Mouse (Mus musculus) embryonic facial prominence, embryonic 14.5 days (tissue): ENCODE measurements at regions not wholly inside any gene's neighbourhood (a gene's known extent, or its start where the extent isn't known, plus 50 kb on each side); places are given as distances from the start of the nearest gene placed in this dataset.

ENCODE experiments used
- ATAC-seq: fragments of 200-750 bp; cut with Nextera tagmentation; 2 replicates; pipeline ENCODE4 v1.8.0; 2017; ENCODE audit warnings: low read depth, moderate number of reproducible peaks, moderate TSS enrichment
- DNase-seq: peaks from one replicate; pipeline ENCODE4 v3.0.0-alpha.2; 2015; ENCODE audit warnings: low spot score
- H3K27ac ChIP-seq: fragments of 300-500 bp; sonication (generic); replicated peaks from 2 replicates; pipeline ENCODE4 v1.5.1; 2014; ENCODE audit warnings: low read depth, mild to moderate bottlenecking, low read length, moderate library complexity
- H3K27me3 ChIP-seq: fragments of 300-500 bp; sonication (generic); replicated peaks from 2 replicates; pipeline ENCODE4 v1.6.1; 2014; ENCODE audit warnings: low read length; ENCODE audit not compliant: control insufficient read depth, insufficient read depth
- H3K36me3 ChIP-seq: fragments of 300-500 bp; sonication (generic); 2 replicates; pipeline ENCODE4 v1.6.1; 2014; ENCODE audit warnings: low read length, mixed read lengths; ENCODE audit not compliant: control insufficient read depth, insufficient read depth
- H3K4me1 ChIP-seq: fragments of 300-500 bp; sonication (generic); 2 replicates; pipeline ENCODE4 v1.6.1; 2014; ENCODE audit warnings: antibody characterized with exemption, low read length; ENCODE audit not compliant: control insufficient read depth, insufficient read depth
- H3K4me2 ChIP-seq: fragments of 300-500 bp; sonication (generic); 2 replicates; pipeline ENCODE4 v1.6.1; 2014; ENCODE audit warnings: low read depth, mild to moderate bottlenecking, low read length, moderate library complexity, mixed read lengths
- H3K4me3 ChIP-seq: fragments of 300-500 bp; sonication (generic); 2 replicates; pipeline ENCODE4 v1.5.1; 2014; ENCODE audit warnings: low read depth, mild to moderate bottlenecking, low read length
- H3K9ac ChIP-seq: fragments of 300-500 bp; sonication (generic); 2 replicates; pipeline ENCODE4 v1.6.1; 2014; ENCODE audit warnings: low read depth, mild to moderate bottlenecking, low read length, moderate library complexity, mixed read lengths
- H3K9me3 ChIP-seq: fragments of 300-500 bp; sonication (generic); 2 replicates; pipeline ENCODE4 v1.6.1; 2016; ENCODE audit warnings: low read length; ENCODE audit not compliant: control insufficient read depth
- WGBS: fragments of 180-500 bp; shearing (Covaris S2); extraction: QIAGEN DNeasy Blood & Tissue Kit; methylation state at CpG from one replicate; pipeline ENCODE4 v1.1.7; 2014; 5-methylcytosine and 5-hydroxymethylcytosine counted together

DNA sequence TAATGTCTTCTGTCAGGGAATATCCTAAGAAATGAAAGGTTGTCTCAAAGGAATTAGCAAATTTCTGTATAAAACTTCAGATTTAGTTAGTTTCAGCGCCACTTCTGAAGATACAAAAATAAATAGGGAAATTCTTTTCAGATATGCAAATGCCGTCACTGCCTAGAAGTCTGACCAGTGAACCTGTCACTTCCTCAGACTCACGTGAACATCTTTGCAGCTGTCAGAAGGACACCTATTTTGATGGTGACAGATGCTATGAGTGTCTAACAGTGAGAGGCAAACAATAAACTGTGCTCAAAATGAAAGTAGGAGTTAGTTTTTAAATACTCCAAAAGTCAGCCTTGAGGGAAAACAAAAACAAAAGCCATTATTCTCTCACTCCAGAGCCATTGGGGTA lies 57.5 kb upstream of the Igf1r start:
- H3K27ac ChIP-seq: no peak overlapping the region
- no peak overlapping the region for H3K4me2 ChIP-seq
- no peak overlapping the region for H3K9ac ChIP-seq
- H3K4me3 ChIP-seq: no peak overlapping the region
- H3K36me3 ChIP-seq: no peaks in the 10 kb centered on the region
- DNase-seq (no peak), ATAC-seq (no peak)
- WGBS: 65% methylated on average over 3 of the region's 3 CpGs
- H3K4me1 ChIP-seq: no peaks in the 10 kb centered on the region
- H3K9me3 ChIP-seq: no peaks in the 10 kb centered on the region
- H3K27me3 ChIP-seq: no peaks in the 10 kb centered on the region

DNA sequence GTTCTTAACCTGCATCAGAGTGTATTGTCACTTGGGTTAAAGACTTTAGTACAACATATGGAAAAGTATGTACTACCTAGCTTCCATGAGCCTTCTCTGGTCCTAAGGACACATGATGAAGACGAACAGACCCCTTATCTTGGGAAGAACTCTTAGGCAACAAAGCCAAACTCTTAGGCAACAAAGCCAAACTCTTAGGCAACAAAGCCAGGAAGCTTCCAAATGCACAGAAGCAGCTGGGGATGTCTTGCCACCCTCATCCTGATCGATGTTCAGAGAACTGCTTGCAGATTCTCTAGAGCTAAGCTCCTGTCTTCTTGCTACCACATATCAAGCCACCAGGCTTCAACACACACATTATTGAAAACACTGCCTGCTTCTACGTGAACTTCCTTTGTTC lies 59.7 kb upstream of the Igf1r start:
- 65% methylated on average over 3 of the region's 3 CpGs for WGBS
- no peak for DNase-seq

DNA sequence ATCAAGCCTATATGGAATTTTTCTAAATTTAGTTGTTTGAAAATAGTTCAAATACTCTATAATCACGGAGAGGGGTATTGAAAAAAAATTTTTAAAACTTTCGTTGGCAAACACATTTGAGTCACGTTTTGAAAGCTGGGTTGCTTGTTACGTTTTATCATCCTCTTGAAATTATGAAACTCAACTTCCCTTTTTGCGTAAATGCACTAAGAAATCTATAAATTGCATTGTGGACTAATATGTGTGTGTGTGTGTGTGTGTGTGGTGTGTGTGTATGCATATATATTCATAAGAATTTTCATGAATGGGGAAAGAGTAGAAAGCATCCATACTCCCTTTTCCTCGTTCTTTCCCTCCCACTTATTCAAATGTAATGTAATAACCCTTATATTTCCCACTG lies 69.6 kb upstream of the Igf1r start:
- WGBS: 82% methylated on average over 6 of the region's 6 CpGs
- no peak for DNase-seq

More for the DNA sequence above, 59.7 kb upstream of the Igf1r start:
- H3K36me3 ChIP-seq: no peaks in the 10 kb centered on the region
- ATAC-seq: no peak
- H3K9me3 ChIP-seq: no peaks in the 10 kb centered on the region
- H3K4me2 ChIP-seq: no peak overlapping the region
- H3K27me3 ChIP-seq: no peaks in the 10 kb centered on the region
- no peak overlapping the region for H3K9ac ChIP-seq
- no peaks in the 10 kb centered on the region for H3K4me1 ChIP-seq
- H3K27ac ChIP-seq: no peak overlapping the region
- H3K4me3 ChIP-seq: no peak overlapping the region

DNA sequence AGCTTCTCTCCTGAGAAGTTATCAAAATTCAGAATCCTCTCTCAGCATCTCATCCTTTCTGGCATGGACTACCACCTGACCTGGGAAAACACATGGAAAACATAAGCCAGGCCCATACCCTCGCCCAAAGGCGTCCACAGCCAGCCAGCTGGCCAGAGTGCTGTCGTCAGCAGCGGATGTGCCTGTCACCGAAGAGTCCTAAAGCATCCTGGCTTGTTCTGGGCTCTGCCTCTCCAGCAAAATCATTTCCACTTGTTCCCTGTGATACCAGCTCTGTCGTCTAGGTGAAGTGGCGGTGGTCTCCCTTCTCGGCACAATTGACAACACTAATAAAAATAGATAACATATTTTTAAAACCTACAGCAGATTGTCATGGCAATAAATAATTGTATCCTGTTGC lies 70.0 kb upstream of the Igf1r start:
- no peak overlapping the region for H3K4me3 ChIP-seq
- no peaks in the 10 kb centered on the region for H3K27me3 ChIP-seq
- no peak overlapping the region for H3K9ac ChIP-seq
- no peak overlapping the region for H3K4me2 ChIP-seq
- no peaks in the 10 kb centered on the region for H3K9me3 ChIP-seq
- no peak for ATAC-seq
- 59% methylated on average over 8 of the region's 8 CpGs for WGBS
- DNase-seq: no peak
- no peaks in the 10 kb centered on the region for H3K36me3 ChIP-seq
- H3K4me1 ChIP-seq: no peaks in the 10 kb centered on the region
- H3K27ac ChIP-seq: no peak overlapping the region

More for the DNA sequence above, 69.6 kb upstream of the Igf1r start:
- Histone ChIP-seq H3K36me3 (no peaks in the 10 kb centered on the region), H3K27ac (no peak overlapping the region), H3K4me1 (no peaks in the 10 kb centered on the region), H3K9me3 (no peaks in the 10 kb centered on the region), H3K27me3 (no peaks in the 10 kb centered on the region), H3K9ac (no peak overlapping the region), H3K4me3 (no peak overlapping the region), H3K4me2 (no peak overlapping the region)
- ATAC-seq: no peak

DNA sequence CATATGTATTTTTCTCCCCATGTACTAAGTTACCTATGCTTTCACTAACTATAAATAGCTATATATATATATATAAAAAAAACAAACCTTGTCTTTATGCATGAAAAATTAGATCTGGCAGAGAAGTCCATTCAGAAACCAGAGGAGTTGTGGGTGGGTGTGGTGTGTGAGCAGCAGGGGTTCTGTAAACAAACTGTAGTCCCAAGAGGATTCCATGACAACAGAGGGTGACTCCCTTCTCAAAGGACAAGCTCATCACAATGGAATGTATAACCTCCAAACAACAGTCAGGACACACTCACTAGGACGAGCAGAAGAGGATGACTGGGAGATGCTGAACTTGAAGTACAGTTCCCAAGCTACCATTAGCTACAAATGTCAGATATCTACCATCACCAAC lies 74.4 kb upstream of the Igf1r start:
- Histone ChIP-seq H3K4me3 (no peak overlapping the region), H3K9ac (no peak overlapping the region), H3K4me1 (no peaks in the 10 kb centered on the region), H3K36me3 (no peaks in the 10 kb centered on the region), H3K27ac (no peak overlapping the region), H3K4me2 (no peak overlapping the region), H3K27me3 (no peaks in the 10 kb centered on the region), H3K9me3 (no peaks in the 10 kb centered on the region)
- no peak for DNase-seq
- ATAC-seq: no peak
- 50% methylated on average over 1 of the region's 1 CpGs for WGBS

DNA sequence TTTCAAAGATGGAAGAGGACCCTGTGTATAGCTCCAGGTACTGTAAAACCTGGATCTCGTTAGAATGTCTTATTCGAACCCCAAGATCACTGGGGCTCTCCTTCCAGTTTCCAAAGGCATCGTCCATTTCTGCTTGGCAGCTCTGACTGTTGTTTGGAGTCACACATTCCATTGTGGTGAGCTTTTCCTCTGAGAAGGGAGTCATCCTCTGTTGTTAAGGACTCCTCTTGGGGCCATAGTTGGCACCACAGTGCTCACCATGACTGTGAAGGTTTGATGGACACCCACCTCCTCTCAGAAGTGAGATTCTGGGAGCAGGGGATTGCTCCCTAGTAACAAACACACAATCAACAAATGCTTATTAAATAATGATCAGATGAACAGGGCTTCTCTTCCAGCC lies 75.0 kb upstream of the Igf1r start:
- DNase-seq: no peak

DNA sequence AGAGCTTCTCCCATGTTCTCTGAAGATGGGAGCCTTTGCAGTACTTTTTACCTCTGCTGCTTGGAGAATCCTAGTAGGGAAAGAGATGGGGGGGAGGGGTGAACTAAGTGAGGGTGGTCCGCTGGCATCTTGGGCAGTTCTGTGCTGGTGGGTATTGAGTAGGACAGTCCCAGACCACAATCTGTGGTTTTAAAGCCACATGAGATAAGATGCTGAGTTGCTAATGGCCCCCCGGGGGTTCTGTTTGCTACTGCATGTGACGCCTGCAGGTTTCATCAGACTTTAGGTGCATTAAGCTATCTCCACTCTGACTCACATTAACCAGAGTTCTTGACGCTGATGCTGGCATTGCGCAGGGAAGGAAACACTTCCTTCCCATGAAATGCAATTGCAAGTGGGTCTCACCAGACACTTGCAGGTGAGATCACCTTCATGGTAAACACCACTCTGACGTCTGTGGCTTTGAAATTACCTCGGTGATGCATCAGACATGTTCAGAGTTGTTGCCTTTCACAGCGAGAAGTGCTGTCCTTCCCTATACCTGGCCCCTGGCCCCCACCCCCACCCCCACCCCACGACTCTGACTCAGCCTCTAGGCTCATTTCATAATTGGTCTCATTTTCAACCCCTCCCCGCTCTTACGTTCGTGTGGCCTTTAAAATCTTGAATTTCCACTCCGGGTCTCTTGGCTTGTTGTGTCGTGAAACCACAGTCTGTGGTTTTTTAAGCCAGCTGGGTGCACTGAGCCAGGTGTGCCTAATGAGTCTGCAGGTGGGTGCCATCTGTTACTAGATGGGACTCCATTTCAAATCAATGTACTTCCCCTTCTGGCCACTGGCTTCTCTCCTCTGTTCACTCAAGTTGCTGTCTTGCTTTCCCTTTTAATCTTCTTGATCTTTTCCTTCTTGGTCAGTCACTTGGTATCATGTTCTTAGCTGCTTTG lies 94.8 kb upstream of the Synm start:
- H3K9me3 ChIP-seq: no peaks in the 10 kb centered on the region
- H3K4me3 ChIP-seq: no peak overlapping the region
- H3K9ac ChIP-seq: no peak overlapping the region
- H3K27me3 ChIP-seq: no peaks in the 10 kb centered on the region
- H3K27ac ChIP-seq: no peak overlapping the region
- peak; percentile 60 for DNase-seq
- no peak overlapping the region for H3K4me2 ChIP-seq
- ATAC-seq: peak; percentile 74
- no peaks in the 10 kb centered on the region for H3K36me3 ChIP-seq
- H3K4me1 ChIP-seq: no peaks in the 10 kb centered on the region
- WGBS: 46% methylated on average over 14 of the region's 14 CpGs

More for the DNA sequence above, 75.0 kb upstream of the Igf1r start:
- no peak overlapping the region for H3K27ac ChIP-seq
- no peaks in the 10 kb centered on the region for H3K36me3 ChIP-seq
- H3K4me1 ChIP-seq: no peaks in the 10 kb centered on the region
- no peak overlapping the region for H3K9ac ChIP-seq
- ATAC-seq: no peak
- H3K4me2 ChIP-seq: no peak overlapping the region
- no peak overlapping the region for H3K4me3 ChIP-seq
- H3K27me3 ChIP-seq: no peaks in the 10 kb centered on the region
- H3K9me3 ChIP-seq: no peaks in the 10 kb centered on the region
- WGBS: 72% methylated on average over 3 of the region's 3 CpGs

DNA sequence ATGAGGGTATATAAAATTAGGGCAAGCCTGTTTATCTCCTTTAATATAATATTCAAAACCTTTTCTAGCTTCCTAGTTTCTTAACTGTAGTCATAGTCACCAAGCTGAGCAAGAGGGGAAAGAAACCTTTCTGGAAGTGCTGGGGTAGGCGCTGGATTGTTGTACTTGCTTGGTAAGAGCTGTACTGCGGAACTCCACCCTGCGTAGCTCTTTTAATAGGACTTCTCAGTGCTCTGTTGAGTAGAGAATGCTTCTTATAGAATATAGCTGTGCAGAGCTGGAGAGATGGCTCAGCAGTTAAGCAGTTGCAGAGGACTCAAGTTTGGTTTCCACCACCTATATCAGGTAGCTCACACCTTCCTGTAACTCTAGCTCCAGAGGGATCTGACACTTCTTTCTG lies 93.3 kb upstream of the Synm start:
- Histone ChIP-seq H3K9me3 (no peaks in the 10 kb centered on the region), H3K9ac (no peak overlapping the region), H3K36me3 (no peaks in the 10 kb centered on the region), H3K27ac (no peak overlapping the region), H3K27me3 (0 out of 2 replicates have a peak, but pooled peaks cover 3% of the 10 kb centered on the region), H3K4me3 (no peak overlapping the region), H3K4me1 (no peaks in the 10 kb centered on the region), H3K4me2 (no peak overlapping the region)
- 94% methylated on average over 3 of the region's 3 CpGs for WGBS
- DNase-seq: no peak
- no peak for ATAC-seq

DNA sequence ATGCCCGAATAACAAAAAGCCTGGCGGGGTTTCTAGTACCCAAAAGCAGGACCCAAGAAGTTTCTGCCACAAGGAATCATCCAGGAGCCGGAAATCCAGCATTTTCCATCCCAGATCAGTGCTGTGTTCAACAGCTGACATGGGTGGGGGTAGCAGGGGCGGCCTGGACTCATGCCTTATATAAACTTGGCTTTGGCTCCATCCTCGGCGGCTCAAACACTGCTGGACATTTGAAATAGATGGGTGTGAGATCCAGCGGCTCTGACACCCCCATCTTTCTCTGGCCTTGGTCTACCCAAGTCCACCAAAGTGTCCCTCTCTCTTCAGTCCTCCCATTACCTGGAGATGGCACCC lies 89.9 kb upstream of the Synm start:
- no peaks in the 10 kb centered on the region for H3K36me3 ChIP-seq
- WGBS: 7% methylated on average over 7 of the region's 7 CpGs
- peak overlapping the region; percentile 61; the same call in 1 of the 2 replicates for H3K27ac ChIP-seq
- H3K4me3 ChIP-seq: peak overlapping the region; percentile 47
- ATAC-seq (0 out of 2 replicates have a peak, but pooled peaks have one; percentile 34), DNase-seq (no peak)
- no peaks in the 10 kb centered on the region for H3K9me3 ChIP-seq
- peak overlapping the region; percentile 74 for H3K9ac ChIP-seq
- 0 out of 2 replicates have a peak, but pooled peaks cover 3% of the 10 kb centered on the region for H3K27me3 ChIP-seq
- peak overlapping the region; percentile 73 for H3K4me2 ChIP-seq
- no peaks in the 10 kb centered on the region for H3K4me1 ChIP-seq
